ENCODE assay signal across 8 mouse cellular contexts in genomic region chr17:37049570-37050310, GRCm38 (mm10). TPM values are rescaled to one million over a fixed set of nuclear protein-coding genes. Genes with fewer than 3 reads are reported as not detected.
A peak's percentile ranks its signal among the peaks of the same experiment; 100 is the strongest.
DNase-seq lines count a peak whose midpoint lies in the region; ATAC-seq and TF ChIP-seq lines count a peak whose summit lies in the region.

No protein-coding gene starts in this region.

- peak overlapping the region; percentile 78 for H3K4me3 ChIP-seq in forebrain, embryonic 13.5 days
- H3K4me3 ChIP-seq in heart, embryonic 16.5 days (ENCODE audit: low read length) = peak overlapping the region; percentile 57
- no peak overlapping the region for H3K4me3 ChIP-seq in liver, embryonic 14.5 days (ENCODE audit: insufficient read depth in 1 of 2, low read depth in 2 of 2, low read length in 2 of 2)
- peak overlapping the region; percentile 73 for H3K4me3 ChIP-seq in neural tube, embryonic 11.5 days (ENCODE audit: low read depth, low read length)

- H3K36me3 ChIP-seq in forebrain, embryonic 13.5 days (ENCODE audit: poor library complexity, severe bottlenecking) = peaks cover 17% of the 10 kb centered on the region
- H3K36me3 ChIP-seq in heart, embryonic 16.5 days (ENCODE audit: control insufficient read depth, insufficient read depth) = peaks cover 2% of the 10 kb centered on the region; the same call in 1 of the 2 replicates
- no peaks in the 10 kb centered on the region for H3K36me3 ChIP-seq in liver, embryonic 14.5 days (replicated peaks; ENCODE audit: control insufficient read depth, insufficient read depth, low read depth)
- H3K36me3 ChIP-seq in neural tube, embryonic 11.5 days (ENCODE audit: control insufficient read depth, insufficient read depth, low read length) = peaks cover 3% of the 10 kb centered on the region

- TF ChIP-seq CTCF in liver, embryonic 14.5 days (IDR thresholded peaks at IDR 0.05; ENCODE audit: low read depth) = peak; percentile 56

- H3K4me2 ChIP-seq in forebrain, embryonic 13.5 days = peak overlapping the region; percentile 87
- H3K4me2 ChIP-seq in heart, embryonic 16.5 days (ENCODE audit: low read depth, low read length) = peak overlapping the region; percentile 92
- H3K4me2 ChIP-seq in liver, embryonic 14.5 days (ENCODE audit: low read depth) = peak overlapping the region; percentile 48
- peak overlapping the region; percentile 96 for H3K4me2 ChIP-seq in neural tube, embryonic 11.5 days (ENCODE audit: low read depth)

- 2% methylated on average over 39 of the region's 39 CpGs for WGBS in forebrain, embryonic 13.5 days
- WGBS in heart, embryonic 16.5 days = 6% methylated on average over 39 of the region's 39 CpGs
- 5% methylated on average over 39 of the region's 39 CpGs for WGBS in liver, embryonic 14.5 days (ENCODE audit: insufficient replicate concordance)
- under 1% methylated on average over 39 of the region's 39 CpGs for WGBS in neural tube, embryonic 11.5 days

- TF ChIP-seq EP300 in liver, embryonic 14.5 days (IDR thresholded peaks at IDR 0.05; ENCODE audit: low read depth) = no peak

- H3K9me3 ChIP-seq in forebrain, embryonic 13.5 days (replicated peaks) = no peaks in the 10 kb centered on the region
- H3K9me3 ChIP-seq in heart, embryonic 16.5 days (replicated peaks; ENCODE audit: control insufficient read depth, low read length) = no peaks in the 10 kb centered on the region
- H3K9me3 ChIP-seq in liver, embryonic 14.5 days (ENCODE audit: control insufficient read depth, low read length) = no peaks in the 10 kb centered on the region
- H3K9me3 ChIP-seq in neural tube, embryonic 11.5 days (ENCODE audit: control insufficient read depth, low read length) = no peaks in the 10 kb centered on the region

- peak; percentile 75 to 90 for DNase-seq in adrenal gland, adult (ENCODE audit: inconsistent age in 2 of 2, low spot score in 1 of 2)
- DNase-seq in adrenal gland, adult 8-10 months = no peak
- peak; percentile 74 for DNase-seq in kidney, postnatal 14 days
- no peak for DNase-seq in liver, embryonic 14.5 days (ENCODE audit: low read depth in 3 of 3, low spot score in 3 of 3)
- peak; percentile 82 for DNase-seq in neural tube, embryonic 11.5 days (ENCODE audit: low spot score)
- DNase-seq in thymus, adult 18-20 months = peak; percentile 27 to 37

- H3K4me1 ChIP-seq in forebrain, embryonic 13.5 days = peaks cover 66% of the 10 kb centered on the region
- H3K4me1 ChIP-seq in heart, embryonic 16.5 days (ENCODE audit: control insufficient read depth, insufficient read depth, low read length) = peaks cover 15% of the 10 kb centered on the region
- H3K4me1 ChIP-seq in liver, embryonic 14.5 days (replicated peaks; ENCODE audit: control insufficient read depth in 2 of 2, insufficient read depth in 2 of 2, low read length in 1 of 2) = 0 out of 4 replicates have a peak, but pooled peaks cover 0 to 2% of the 10 kb centered on the region in 2 experiments
- peaks cover 15% of the 10 kb centered on the region for H3K4me1 ChIP-seq in neural tube, embryonic 11.5 days (ENCODE audit: control insufficient read depth, insufficient read depth, low read length)

- peak overlapping the region; percentile 79 for H3K27ac ChIP-seq in forebrain, embryonic 13.5 days
- H3K27ac ChIP-seq in heart, embryonic 16.5 days (ENCODE audit: low read length) = no peak overlapping the region
- H3K27ac ChIP-seq in liver, embryonic 14.5 days = no peak overlapping the region
- no peak overlapping the region for H3K27ac ChIP-seq in neural tube, embryonic 11.5 days (ENCODE audit: low read depth, low read length)

- ATAC-seq in forebrain, embryonic 13.5 days = peak; percentile 19
- no peak for ATAC-seq in heart, embryonic 16.5 days (replicated peaks; ENCODE audit: extremely low read depth, insufficient read depth, low FRiP score)
- no peak for ATAC-seq in liver, embryonic 14.5 days (ENCODE audit: insufficient read depth)
- peak; percentile 24 for ATAC-seq in neural tube, embryonic 11.5 days (ENCODE audit: insufficient read depth, low FRiP score, low TSS enrichment)

- H3K27me3 ChIP-seq in forebrain, embryonic 13.5 days = peaks cover 4% of the 10 kb centered on the region
- H3K27me3 ChIP-seq in heart, embryonic 16.5 days (ENCODE audit: control insufficient read depth, insufficient read depth, low read length) = peaks cover 14% of the 10 kb centered on the region
- H3K27me3 ChIP-seq in liver, embryonic 14.5 days (ENCODE audit: control insufficient read depth, insufficient read depth, low read length) = peaks cover 65% of the 10 kb centered on the region
- peaks cover 9% of the 10 kb centered on the region; the same call in 1 of the 2 replicates for H3K27me3 ChIP-seq in neural tube, embryonic 11.5 days (ENCODE audit: control insufficient read depth, insufficient read depth, low read length)

- peak overlapping the region; percentile 89 for H3K9ac ChIP-seq in forebrain, embryonic 13.5 days
- peak overlapping the region; percentile 69 for H3K9ac ChIP-seq in heart, embryonic 16.5 days (ENCODE audit: low read length)
- H3K9ac ChIP-seq in liver, embryonic 14.5 days (replicated peaks) = no peak overlapping the region
- peak overlapping the region; percentile 79 for H3K9ac ChIP-seq in neural tube, embryonic 11.5 days (ENCODE audit: low read length)

RNA-seq across cellular contexts. Expression of gene Gabbr1, which starts 4.0 kb away (rescaled TPM):
- 10 to 100 TPM; 25.3 to 63.8 (median 50.8) TPM for total RNA-seq in adrenal gland, adult 8-10 months (2022)
- 30.1 and 35.2 TPM in 2 replicates for polyA plus RNA-seq in forebrain, embryonic 13.5 days (2015; fragmentation: Nextera tagmentation; extraction: Ambion mirVana)
- 3.7 and 4.1 TPM in 2 replicates for polyA plus RNA-seq in heart, embryonic 16.5 days (2015; fragmentation: Nextera tagmentation; extraction: Ambion mirVana)
- polyA plus RNA-seq in liver, embryonic 14.5 days (2012; rRNA removed) = 2.2 and 2.7 TPM in 2 replicates
- 0.24 and 0.30 TPM in 2 replicates for polyA plus RNA-seq in liver, embryonic 14.5 days (2014; fragmentation: Nextera tagmentation; extraction: Ambion mirVana)
- 21.3 and 22.7 TPM in 2 replicates for polyA plus RNA-seq in neural tube, embryonic 11.5 days (2014; fragmentation: Nextera tagmentation; extraction: Ambion mirVana)

RNA-seq across cellular contexts. Expression of gene Mog, which starts 26.5 kb away (rescaled TPM):
- not detected for total RNA-seq in adrenal gland, adult 8-10 months (2022)
- 1.1 and 1.5 TPM in 2 replicates for polyA plus RNA-seq in forebrain, embryonic 13.5 days (2015; fragmentation: Nextera tagmentation; extraction: Ambion mirVana)
- not detected in 2 replicates for polyA plus RNA-seq in heart, embryonic 16.5 days (2015; fragmentation: Nextera tagmentation; extraction: Ambion mirVana)
- polyA plus RNA-seq in liver, embryonic 14.5 days (2012; rRNA removed) = not detected in 2 replicates
- polyA plus RNA-seq in liver, embryonic 14.5 days (2014; fragmentation: Nextera tagmentation; extraction: Ambion mirVana) = not detected in 2 replicates
- polyA plus RNA-seq in neural tube, embryonic 11.5 days (2014; fragmentation: Nextera tagmentation; extraction: Ambion mirVana) = 0.23 and 0.40 TPM in 2 replicates

RNA-seq across cellular contexts. Expression of gene Olfr90, which starts 38.6 kb away (rescaled TPM):
- total RNA-seq in adrenal gland, adult 8-10 months (2022) = not detected
- polyA plus RNA-seq in forebrain, embryonic 13.5 days (2015; fragmentation: Nextera tagmentation; extraction: Ambion mirVana) = 0.09 and 0.10 TPM in 2 replicates
- not detected in 2 replicates for polyA plus RNA-seq in heart, embryonic 16.5 days (2015; fragmentation: Nextera tagmentation; extraction: Ambion mirVana)
- not detected in 2 replicates for polyA plus RNA-seq in liver, embryonic 14.5 days (2012; rRNA removed)
- polyA plus RNA-seq in liver, embryonic 14.5 days (2014; fragmentation: Nextera tagmentation; extraction: Ambion mirVana) = not detected in 2 replicates
- polyA plus RNA-seq in neural tube, embryonic 11.5 days (2014; fragmentation: Nextera tagmentation; extraction: Ambion mirVana) = not detected in 2 replicates

RNA-seq across cellular contexts. Expression of gene Olfr91, which starts 48.3 kb away (rescaled TPM):
- total RNA-seq in adrenal gland, adult 8-10 months (2022) = not detected
- polyA plus RNA-seq in forebrain, embryonic 13.5 days (2015; fragmentation: Nextera tagmentation; extraction: Ambion mirVana) = not detected in 2 replicates
- not detected in 2 replicates for polyA plus RNA-seq in heart, embryonic 16.5 days (2015; fragmentation: Nextera tagmentation; extraction: Ambion mirVana)
- not detected in 2 replicates for polyA plus RNA-seq in liver, embryonic 14.5 days (2012; rRNA removed)
- not detected in 2 replicates for polyA plus RNA-seq in liver, embryonic 14.5 days (2014; fragmentation: Nextera tagmentation; extraction: Ambion mirVana)
- not detected in 2 replicates for polyA plus RNA-seq in neural tube, embryonic 11.5 days (2014; fragmentation: Nextera tagmentation; extraction: Ambion mirVana)

RNA-seq across cellular contexts. Expression of gene Zfp57, which starts 48.8 kb away (rescaled TPM):
- total RNA-seq in adrenal gland, adult 8-10 months (2022) = 1 to 10 TPM; 2.0 to 2.6 (median 2.3) TPM
- 215 and 228 TPM in 2 replicates for polyA plus RNA-seq in forebrain, embryonic 13.5 days (2015; fragmentation: Nextera tagmentation; extraction: Ambion mirVana)
- 30.3 and 31.9 TPM in 2 replicates for polyA plus RNA-seq in heart, embryonic 16.5 days (2015; fragmentation: Nextera tagmentation; extraction: Ambion mirVana)
- polyA plus RNA-seq in liver, embryonic 14.5 days (2012; rRNA removed) = 3.3 and 3.5 TPM in 2 replicates
- 2.2 and 2.5 TPM in 2 replicates for polyA plus RNA-seq in liver, embryonic 14.5 days (2014; fragmentation: Nextera tagmentation; extraction: Ambion mirVana)
- 128 and 135 TPM in 2 replicates for polyA plus RNA-seq in neural tube, embryonic 11.5 days (2014; fragmentation: Nextera tagmentation; extraction: Ambion mirVana)

Comparison
In these comparisons a context has a peak if more than half of its experiments do, and no peak if none do; other contexts are left out.
1. DNase-seq: peak in adrenal gland, adult (2 of 2), kidney, postnatal 14 days (single experiment), neural tube, embryonic 11.5 days (single experiment) and thymus, adult 18-20 months (2 of 2); none in adrenal gland, adult 8-10 months (single experiment) and liver, embryonic 14.5 days (0 of 3).
2. ATAC-seq: peak in forebrain, embryonic 13.5 days (single experiment) and neural tube, embryonic 11.5 days (single experiment); none in heart, embryonic 16.5 days (single experiment) and liver, embryonic 14.5 days (single experiment).
3. H3K4me3 ChIP-seq: peak in forebrain, embryonic 13.5 days (single experiment), heart, embryonic 16.5 days (single experiment) and neural tube, embryonic 11.5 days (single experiment); none in liver, embryonic 14.5 days (0 of 2).
4. Peak in every context shown above with its lines, with median percentiles within 50 percentile points of each other: H3K4me2 ChIP-seq.